Mouse (Mus musculus) intestine, embryonic 15.5 days (tissue): ENCODE data around the gene Srbd1. TPM values are rescaled to one million over a fixed set of nuclear protein-coding genes. Genes with fewer than 3 reads are reported as not detected.

Experiments used
- ATAC-seq: fragments of 200-750 bp; cut with Nextera tagmentation; 2 replicates; pipeline ENCODE4 v1.8.0; 2017; ENCODE audit warnings: moderate TSS enrichment, moderate library complexity
- H3K27ac ChIP-seq: fragments of 300-500 bp; sonication (generic); 2 replicates; pipeline ENCODE4 v1.5.1; 2015; ENCODE audit warnings: mild to moderate bottlenecking, inconsistent platforms
- H3K27me3 ChIP-seq: fragments of 300-500 bp; sonication (generic); replicated peaks from 2 replicates; pipeline ENCODE4 v1.6.1; 2015; ENCODE audit warnings: inconsistent platforms
- H3K36me3 ChIP-seq: fragments of 300-500 bp; sonication (generic); 2 replicates; pipeline ENCODE4 v1.6.1; 2015; ENCODE audit warnings: inconsistent platforms
- H3K4me1 ChIP-seq: fragments of 300-500 bp; sonication (generic); replicated peaks from 2 replicates; pipeline ENCODE4 v1.6.1; 2015; ENCODE audit warnings: inconsistent platforms
- H3K4me2 ChIP-seq: fragments of 300-500 bp; sonication (generic); replicated peaks from 2 replicates; pipeline ENCODE4 v1.6.1; 2015; ENCODE audit warnings: mild to moderate bottlenecking, inconsistent platforms
- H3K4me3 ChIP-seq: fragments of 300-500 bp; sonication (generic); replicated peaks from 2 replicates; pipeline ENCODE4 v1.5.1; 2015; ENCODE audit warnings: inconsistent platforms
- H3K9ac ChIP-seq: fragments of 300-500 bp; sonication (generic); 2 replicates; pipeline ENCODE4 v1.6.1; 2015; ENCODE audit warnings: inconsistent platforms
- H3K9me3 ChIP-seq: fragments of 300-500 bp; sonication (generic); 2 replicates; pipeline ENCODE4 v1.6.1; 2016; ENCODE audit warnings: inconsistent platforms
- WGBS: fragments of 180-500 bp; shearing (Covaris S2); methylation state at CpG from one replicate; pipeline ENCODE4 v1.1.7; 2015; 5-methylcytosine and 5-hydroxymethylcytosine counted together
- polyA plus RNA-seq: library from polyadenylated mRNA; unstranded; fragments of >200 nt; fragmentation: Nextera tagmentation; extraction: Ambion mirVana; gene quantifications from 2 replicates; pipeline ENCODE4 v1.2.1, GENCODE M21; 2015

The Srbd1 gene
- polyA plus RNA-seq, result 12.7 and 13.2 TPM in 2 replicates

DNA sequence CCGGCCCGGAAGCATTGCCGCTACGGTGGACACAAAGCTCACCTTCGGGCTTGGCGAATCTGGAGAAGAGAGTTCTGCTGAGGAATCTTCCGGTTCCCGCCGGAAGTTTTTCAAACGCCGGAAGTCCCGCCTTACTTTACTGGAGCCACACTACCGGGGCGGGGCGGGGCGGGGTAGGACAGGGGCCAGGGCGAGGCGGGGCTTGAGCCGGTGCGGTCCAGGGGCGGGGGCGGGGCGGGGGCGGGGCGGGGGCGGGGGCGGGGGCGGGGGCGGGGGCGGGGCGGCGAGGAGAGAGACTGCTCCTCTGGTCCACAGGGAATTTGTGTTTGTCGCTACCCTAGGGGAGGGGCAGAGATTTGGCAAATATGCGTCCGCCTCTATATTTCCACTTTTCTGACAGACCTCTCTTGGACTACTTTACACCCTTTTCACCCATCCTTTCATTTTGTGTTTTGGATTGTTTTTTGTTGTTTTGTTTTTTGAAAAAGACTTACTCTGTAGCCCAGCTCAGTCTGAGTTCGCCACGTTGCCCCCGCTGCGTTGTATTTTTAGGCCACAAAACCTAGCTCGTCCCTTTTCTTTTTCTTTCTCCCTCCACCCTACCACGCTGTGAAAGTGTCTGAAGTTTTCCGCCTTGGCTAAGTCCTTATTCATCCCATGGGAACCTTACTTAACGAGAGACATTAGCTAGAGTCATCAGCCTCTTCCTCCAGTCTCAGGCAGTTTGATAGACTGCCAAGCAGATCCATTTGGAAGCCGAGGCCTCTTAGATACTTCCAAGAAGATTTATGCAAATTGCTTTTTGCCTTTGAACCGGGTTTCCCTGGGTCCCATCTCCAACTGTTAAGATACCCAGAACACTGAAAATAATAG lies at the start of gene Srbd1:
Gene Srbd1 (minus strand): TSS at position 97 of the 873 bp plus-strand sequence.
- 2% methylated on average over 31 of the region's 45 CpGs for WGBS
- ATAC-seq, result peak; percentile 97
- peak within 1 kb of the TSS; percentile 44; the same call in 1 of the 2 replicates for H3K27ac ChIP-seq

DNA sequence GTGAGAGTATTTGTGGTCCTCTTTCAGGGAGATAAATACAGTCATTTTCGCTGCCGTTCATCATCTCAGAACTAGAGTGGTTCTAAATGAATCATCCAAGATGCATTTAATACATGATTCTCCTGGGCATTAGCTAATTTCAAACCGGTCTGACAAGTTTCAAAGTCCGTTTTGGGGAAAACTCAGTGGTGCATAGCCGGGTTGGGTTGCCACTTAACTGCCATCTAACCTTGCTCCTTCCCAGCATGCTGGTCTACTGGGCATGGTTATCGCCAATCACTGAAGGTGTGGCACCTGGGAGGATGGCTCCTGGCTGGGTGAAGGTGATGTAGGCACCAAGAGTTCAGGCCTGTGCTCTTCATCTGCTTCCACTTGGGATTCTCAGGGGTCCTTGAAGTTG lies 49.0 kb upstream of the Srbd1 start:
- H3K4me1 ChIP-seq, result peaks cover 7% of the 10 kb centered on the region
- no peak overlapping the region for H3K27ac ChIP-seq
- H3K27me3 ChIP-seq, result no peaks in the 10 kb centered on the region
- no peak overlapping the region for H3K4me2 ChIP-seq
- no peak overlapping the region for H3K4me3 ChIP-seq
- H3K9me3 ChIP-seq, result no peaks in the 10 kb centered on the region
- no peak overlapping the region for H3K9ac ChIP-seq
- H3K36me3 ChIP-seq, result no peaks in the 10 kb centered on the region
- peak; percentile 61 for ATAC-seq
- 63% methylated on average over 6 of the region's 6 CpGs for whole genome bisulfite sequencing

More for the DNA sequence above, at the start of gene Srbd1:
- Histone ChIP-seq H3K9me3 (no peaks in the 10 kb centered on the region), H3K9ac (peak within 1 kb of the TSS; percentile 74), H3K36me3 (no peaks in the 10 kb centered on the region), H3K4me2 (peak within 1 kb of the TSS; percentile 88), H3K4me1 (no peaks in the 10 kb centered on the region; the same call in 1 of the 2 replicates), H3K27me3 (no peaks in the 10 kb centered on the region), H3K4me3 (peak within 1 kb of the TSS; percentile 73)

- Histone ChIP-seq H3K27me3 (no peaks in the 10 kb centered on the region), H3K4me3 (no peak overlapping the region), H3K9me3 (no peaks in the 10 kb centered on the region), H3K4me1 (peaks cover 10% of the 10 kb centered on the region), H3K9ac (no peak overlapping the region), H3K36me3 (no peaks in the 10 kb centered on the region), H3K27ac (no peak overlapping the region), H3K4me2 (no peak overlapping the region)
- ATAC-seq, result no peak
- 83% methylated on average over 1 of the region's 1 CpGs for whole genome bisulfite sequencing
Observed at GRCm38 (mm10) chr17:86187777-86188176, 42.8 kb upstream of the Srbd1 start.

DNA sequence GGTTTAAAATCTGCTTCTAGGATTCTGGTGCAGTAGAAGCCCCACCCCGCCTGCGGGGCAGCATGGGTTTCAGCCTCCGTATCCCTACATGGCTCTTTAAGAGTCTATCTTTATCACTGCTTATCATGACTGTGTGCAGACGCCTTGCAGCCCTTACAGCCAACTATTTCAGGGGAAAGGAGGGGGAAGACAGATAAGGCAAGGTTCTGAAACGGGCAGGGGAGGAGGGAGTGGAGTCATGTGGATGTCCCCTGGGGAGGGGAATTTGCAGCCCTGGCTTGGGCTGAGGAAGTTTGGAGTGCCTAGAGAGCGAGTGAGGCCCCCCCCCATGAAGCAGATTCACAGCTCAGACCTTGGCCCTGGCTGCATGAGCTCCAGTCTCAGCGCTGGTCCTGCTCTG lies 40.6 kb upstream of the Srbd1 start:
- H3K4me1 ChIP-seq, result peaks cover 10% of the 10 kb centered on the region
- H3K4me3 ChIP-seq, result no peak overlapping the region
- H3K27ac ChIP-seq, result no peak overlapping the region
- H3K36me3 ChIP-seq, result no peaks in the 10 kb centered on the region
- 9% methylated on average over 7 of the region's 7 CpGs for WGBS
- H3K4me2 ChIP-seq, result peak overlapping the region; percentile 38
- H3K9ac ChIP-seq, result no peak overlapping the region
- H3K27me3 ChIP-seq, result no peaks in the 10 kb centered on the region
- no peaks in the 10 kb centered on the region for H3K9me3 ChIP-seq
- ATAC-seq, result peak; percentile 85

GRCm38 (mm10) chr17:86184552-86185209 lies 39.7 kb upstream of the Srbd1 start:
- H3K36me3 ChIP-seq, result no peaks in the 10 kb centered on the region
- 43% methylated on average over 9 of the region's 9 CpGs for WGBS
- H3K4me1 ChIP-seq, result peaks cover 10% of the 10 kb centered on the region

DNA sequence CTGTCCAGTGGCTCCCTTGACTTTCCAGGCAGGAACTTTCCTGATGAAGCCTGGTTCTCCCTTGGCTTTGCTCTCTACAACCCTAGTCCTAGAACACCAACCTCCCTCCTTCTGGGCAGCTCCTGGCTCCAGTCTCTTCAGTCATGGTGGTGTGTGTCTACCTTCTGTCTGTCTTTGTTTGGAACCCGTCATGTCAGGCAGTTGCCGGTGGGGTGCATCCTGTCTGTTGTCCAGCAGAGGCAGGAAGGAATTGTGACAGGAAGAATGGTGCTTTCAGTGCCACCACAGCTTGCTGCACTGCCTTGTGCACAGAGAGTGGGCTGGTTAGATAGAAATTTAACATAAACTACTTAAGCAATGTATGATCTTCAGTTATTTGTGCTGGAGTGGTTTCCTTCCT lies 38.8 kb upstream of the Srbd1 start:
- WGBS, result 44% methylated on average over 2 of the region's 2 CpGs
- ATAC-seq, result no peak
- no peak overlapping the region for H3K27ac ChIP-seq

More at GRCm38 (mm10) chr17:86184552-86185209, 39.7 kb upstream of the Srbd1 start:
- Histone ChIP-seq H3K27ac (no peak overlapping the region), H3K4me3 (no peak overlapping the region), H3K27me3 (no peaks in the 10 kb centered on the region), H3K4me2 (no peak overlapping the region), H3K9ac (no peak overlapping the region), H3K9me3 (no peaks in the 10 kb centered on the region)
- 0 out of 2 replicates have a peak, but pooled peaks have one; percentile 24 for ATAC-seq

GRCm38 (mm10) chr17:86176722-86177121 lies 31.7 kb upstream of the Srbd1 start:
- no peaks in the 10 kb centered on the region for H3K36me3 ChIP-seq
- H3K9me3 ChIP-seq, result no peaks in the 10 kb centered on the region
- no peak overlapping the region for H3K4me3 ChIP-seq
- no peaks in the 10 kb centered on the region for H3K4me1 ChIP-seq
- WGBS, result 82% methylated on average over 7 of the region's 7 CpGs
- no peak overlapping the region for H3K4me2 ChIP-seq
- ATAC-seq, result no peak
- no peaks in the 10 kb centered on the region for H3K27me3 ChIP-seq
- no peak overlapping the region for H3K27ac ChIP-seq
- H3K9ac ChIP-seq, result no peak overlapping the region

More for the DNA sequence above, 38.8 kb upstream of the Srbd1 start:
- Histone ChIP-seq H3K9me3 (no peaks in the 10 kb centered on the region), H3K4me1 (peaks cover 10% of the 10 kb centered on the region), H3K9ac (no peak overlapping the region), H3K4me2 (no peak overlapping the region), H3K36me3 (no peaks in the 10 kb centered on the region), H3K27me3 (no peaks in the 10 kb centered on the region), H3K4me3 (no peak overlapping the region)

DNA sequence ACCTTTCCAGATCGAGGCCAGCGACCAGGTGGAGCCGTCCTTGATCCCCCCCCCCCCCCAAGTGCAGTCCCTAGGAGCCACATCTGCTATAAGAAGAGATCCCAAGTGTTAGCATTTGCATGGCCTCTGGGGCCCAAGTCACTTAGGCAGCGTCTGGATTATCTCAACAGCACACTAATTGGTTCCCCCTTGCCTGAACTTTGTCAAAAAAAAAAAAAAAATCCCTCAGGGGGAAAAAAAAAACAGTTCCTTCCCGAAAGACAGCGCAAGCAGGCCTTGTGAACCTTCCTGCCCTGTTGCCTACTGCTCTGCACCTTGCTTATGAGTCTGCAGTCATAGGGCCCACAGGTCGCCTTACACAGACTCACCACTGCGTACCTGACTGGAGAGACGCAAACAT lies 30.5 kb upstream of the Srbd1 start:
- no peak overlapping the region for H3K27ac ChIP-seq
- H3K9ac ChIP-seq, result no peak overlapping the region
- H3K27me3 ChIP-seq, result no peaks in the 10 kb centered on the region
- H3K4me3 ChIP-seq, result no peak overlapping the region
- H3K9me3 ChIP-seq, result no peaks in the 10 kb centered on the region
- no peaks in the 10 kb centered on the region for H3K36me3 ChIP-seq
- no peak overlapping the region for H3K4me2 ChIP-seq
- H3K4me1 ChIP-seq, result 0 out of 2 replicates have a peak, but pooled peaks cover 5% of the 10 kb centered on the region
- WGBS, result 51% methylated on average over 9 of the region's 9 CpGs
- ATAC-seq, result no peak

DNA sequence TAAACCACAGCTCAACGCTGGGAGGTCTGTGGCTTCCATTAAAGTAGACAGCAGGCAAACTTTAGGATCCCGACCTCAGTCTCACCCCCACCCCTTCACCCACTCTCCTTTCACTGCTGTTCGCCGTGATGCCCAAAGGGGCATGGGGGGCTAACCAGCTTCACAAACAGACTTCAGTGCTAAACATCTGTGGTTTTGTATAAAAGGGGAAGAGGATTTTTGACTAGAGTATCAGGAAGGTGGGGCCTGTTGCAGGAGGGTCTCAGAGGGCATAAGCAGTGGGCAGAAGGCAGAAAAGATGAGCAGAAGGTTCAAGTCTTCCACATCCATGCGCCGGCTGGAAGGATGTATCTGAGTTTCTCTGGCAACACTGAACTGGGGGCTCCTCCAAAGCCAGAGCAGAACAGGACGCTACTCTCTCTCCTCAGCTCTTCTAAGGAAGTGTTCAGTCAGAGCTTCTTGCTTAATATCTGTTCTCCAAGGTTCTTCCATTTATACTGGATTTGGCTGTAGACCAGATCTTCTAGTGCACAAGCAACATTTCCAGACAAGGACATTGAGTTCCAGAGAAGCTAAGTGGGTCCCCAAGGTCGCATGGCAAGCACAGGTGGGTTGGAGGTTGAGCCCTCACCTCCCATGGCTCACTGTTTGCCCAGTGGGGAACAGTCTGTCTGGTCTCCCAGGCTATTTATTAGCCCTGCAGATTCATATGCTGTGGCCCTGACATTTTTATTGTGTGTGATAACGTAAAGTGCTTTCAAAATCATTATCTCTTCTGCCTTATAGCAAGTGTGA lies 25.4 kb upstream of the Srbd1 start:
- ATAC-seq, result no peak
- H3K4me3 ChIP-seq, result no peak overlapping the region
- no peak overlapping the region for H3K9ac ChIP-seq
- no peak overlapping the region for H3K27ac ChIP-seq
- 60% methylated on average over 9 of the region's 9 CpGs for WGBS
- no peaks in the 10 kb centered on the region for H3K9me3 ChIP-seq
- no peaks in the 10 kb centered on the region for H3K36me3 ChIP-seq
- peak overlapping the region; percentile 98 for H3K4me2 ChIP-seq
- H3K27me3 ChIP-seq, result no peaks in the 10 kb centered on the region
- H3K4me1 ChIP-seq, result peaks cover 29% of the 10 kb centered on the region

GRCm38 (mm10) chr17:86169092-86169491 lies 24.1 kb upstream of the Srbd1 start:
- Histone ChIP-seq H3K4me3 (peak overlapping the region; percentile 81), H3K36me3 (no peaks in the 10 kb centered on the region), H3K4me1 (peaks cover 32% of the 10 kb centered on the region), H3K9ac (peak overlapping the region; percentile 86), H3K27me3 (no peaks in the 10 kb centered on the region), H3K27ac (no peak overlapping the region), H3K4me2 (peak overlapping the region; percentile 98), H3K9me3 (no peaks in the 10 kb centered on the region)
- 24% methylated on average over 6 of the region's 6 CpGs for WGBS
- no peak for ATAC-seq

- H3K9ac ChIP-seq, result peak overlapping the region; percentile 86
- H3K4me1 ChIP-seq, result peaks cover 32% of the 10 kb centered on the region
- peak overlapping the region; percentile 99; the same call in 1 of the 2 replicates for H3K27ac ChIP-seq
- WGBS, result under 1% methylated on average over 64 of the region's 64 CpGs
- no peaks in the 10 kb centered on the region for H3K9me3 ChIP-seq
- H3K4me3 ChIP-seq, result peak overlapping the region; percentile 81
- no peaks in the 10 kb centered on the region for H3K36me3 ChIP-seq
- no peaks in the 10 kb centered on the region for H3K27me3 ChIP-seq
- ATAC-seq, result peak; percentile 9; the same call in 1 of the 2 replicates
- peak overlapping the region; percentile 98 for H3K4me2 ChIP-seq
Observed at GRCm38 (mm10) chr17:86168231-86168981, 23.4 kb upstream of the Srbd1 start.
